Mouse (Mus musculus) retina, embryonic 14.5 days (tissue): ENCODE measurements around the gene Creb3l2.

Experiments
- DNase-seq: peaks from one replicate; pipeline ENCODE4 v3.0.0-alpha.2; 2015; ENCODE audit warnings: low spot score

Creb3l2 gene

DNA sequence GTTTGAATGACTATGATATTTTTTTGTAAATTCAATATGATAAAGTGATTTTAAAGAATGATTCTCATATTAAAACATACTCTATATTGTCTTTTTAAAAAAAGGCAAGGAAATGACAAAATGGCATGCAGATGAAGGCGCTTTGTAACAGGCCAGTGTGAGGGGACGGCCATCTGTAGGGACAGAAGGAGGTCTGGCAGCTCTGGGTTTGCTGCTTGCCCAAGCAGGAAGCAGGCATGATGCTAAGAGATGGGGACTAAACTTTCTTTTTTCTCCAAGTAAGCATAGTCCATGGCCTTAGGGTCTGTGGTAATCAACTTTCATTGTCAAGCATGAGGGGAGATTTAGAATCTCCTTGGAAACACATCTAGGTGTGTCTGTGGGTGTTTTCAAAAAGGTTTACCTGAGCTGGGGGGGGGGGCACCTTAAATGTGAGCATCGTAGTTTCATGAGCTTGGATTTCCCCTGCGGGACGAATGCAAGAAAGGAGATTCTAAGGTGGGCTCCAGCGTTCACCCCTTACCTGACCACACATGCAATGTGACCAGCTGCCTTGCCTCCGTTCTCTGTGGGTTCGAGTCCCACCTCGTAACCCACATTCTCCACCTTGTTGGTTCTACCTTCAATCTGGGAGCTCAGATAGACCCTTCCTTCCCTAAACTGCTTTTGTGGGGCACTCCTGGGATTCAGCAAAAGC lies 115.9 kb downstream of the Creb3l2 start:
- DNase-seq, result no peak

- DNase-seq, result no peak
Measured at GRCm38 (mm10) chr6:37325076-37325475, 116.9 kb downstream of the Creb3l2 start.

DNA sequence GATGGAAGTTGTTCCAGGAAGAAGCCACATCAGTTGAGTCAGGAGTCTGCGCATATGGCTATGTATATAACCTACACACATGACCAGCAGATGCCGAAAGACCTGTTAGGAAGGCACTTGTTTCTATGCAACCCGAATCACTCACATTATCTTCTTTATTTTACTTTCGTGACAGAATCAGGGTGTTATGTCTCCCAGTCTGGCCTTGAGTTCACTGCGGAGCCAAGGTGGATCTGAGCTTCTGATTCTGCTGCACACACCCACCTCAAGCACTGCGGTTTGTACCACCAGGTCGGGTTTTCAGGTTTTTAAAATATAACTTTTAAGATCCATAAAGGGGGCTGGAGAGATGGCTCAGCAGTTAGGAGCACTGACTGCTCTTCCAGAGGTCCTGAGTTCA lies 119.3 kb downstream of the Creb3l2 start:
- no peak for DNase-seq

GRCm38 (mm10) chr6:37322088-37322487 lies 119.9 kb downstream of the Creb3l2 start:
- DNase-seq, result no peak

- DNase-seq, result no peak
Measured at GRCm38 (mm10) chr6:37317904-37318303, 124.0 kb downstream of the Creb3l2 start.

- DNase-seq, result no peak
Measured at GRCm38 (mm10) chr6:37315440-37315839, 126.5 kb downstream of the Creb3l2 start.

DNA sequence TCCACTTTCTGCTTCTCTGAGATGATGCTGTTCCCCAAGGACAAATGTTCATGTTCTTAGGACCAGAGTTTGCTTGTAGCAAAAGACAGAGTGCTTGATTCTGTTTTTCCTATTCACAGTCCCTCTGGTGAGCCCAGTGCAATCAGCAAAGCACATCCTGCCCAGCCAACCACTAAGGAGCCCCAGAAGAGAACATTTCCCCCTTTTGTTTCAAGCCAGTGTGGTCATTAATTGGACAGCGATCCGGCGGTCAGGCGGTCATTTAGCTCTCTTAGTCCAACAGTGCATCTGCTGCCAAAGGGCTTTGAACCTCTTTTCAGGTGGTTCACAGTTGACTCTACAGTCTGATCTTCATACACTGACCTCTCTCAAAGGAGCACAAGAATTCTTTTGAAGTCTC lies 131.3 kb downstream of the Creb3l2 start:
- DNase-seq, result no peak

- DNase-seq, result no peak
Measured at GRCm38 (mm10) chr6:37306616-37307015, 135.3 kb downstream of the Creb3l2 start.

DNA sequence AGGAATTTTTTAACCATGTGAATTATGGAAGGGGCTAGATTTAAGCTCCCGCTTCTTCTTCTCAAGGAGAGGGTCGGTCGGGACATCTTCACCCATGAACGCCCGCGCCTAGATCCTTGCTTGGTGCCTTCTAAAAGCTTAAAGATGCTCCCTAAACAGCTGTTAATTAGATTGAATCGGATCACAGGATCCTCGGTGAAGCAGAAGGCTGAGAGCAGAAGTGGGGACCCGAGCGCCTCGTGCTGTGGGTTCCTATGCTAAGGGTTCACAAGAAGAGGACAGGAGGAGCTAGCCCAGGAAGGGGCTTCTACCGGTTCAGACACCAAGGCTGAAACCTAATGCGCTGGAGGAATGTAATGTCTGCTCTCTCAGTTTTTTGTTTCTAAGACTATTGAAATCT lies 141.5 kb downstream of the Creb3l2 start:
- DNase-seq, result no peak

GRCm38 (mm10) chr6:37299562-37300390 lies 142.2 kb downstream of the Creb3l2 start, which contains the start of gene Dgki:
TSS of gene Dgki (minus strand) at chr6:37300184.
- peak; percentile 77 for DNase-seq

DNA sequence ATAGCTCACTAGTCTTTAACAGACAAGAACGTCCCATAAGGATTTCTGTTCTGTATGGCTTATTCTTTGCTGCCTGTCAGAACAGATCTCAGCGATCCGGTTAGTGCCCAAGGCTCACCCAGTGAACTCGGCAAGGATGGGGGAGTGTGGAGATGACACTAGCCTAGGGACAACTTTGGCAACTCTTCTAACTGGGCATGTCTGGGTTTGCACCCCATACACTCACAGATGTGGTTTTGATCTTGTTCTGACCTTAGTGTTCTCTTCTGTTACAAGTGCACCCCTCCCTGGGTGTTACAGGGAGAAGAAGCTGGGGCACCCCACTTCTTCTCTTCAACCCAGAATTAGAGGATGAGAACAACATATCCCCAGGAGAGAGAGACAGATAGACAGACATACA lies 143.0 kb downstream of the Creb3l2 start:
- peak; percentile 10 for DNase-seq

DNA sequence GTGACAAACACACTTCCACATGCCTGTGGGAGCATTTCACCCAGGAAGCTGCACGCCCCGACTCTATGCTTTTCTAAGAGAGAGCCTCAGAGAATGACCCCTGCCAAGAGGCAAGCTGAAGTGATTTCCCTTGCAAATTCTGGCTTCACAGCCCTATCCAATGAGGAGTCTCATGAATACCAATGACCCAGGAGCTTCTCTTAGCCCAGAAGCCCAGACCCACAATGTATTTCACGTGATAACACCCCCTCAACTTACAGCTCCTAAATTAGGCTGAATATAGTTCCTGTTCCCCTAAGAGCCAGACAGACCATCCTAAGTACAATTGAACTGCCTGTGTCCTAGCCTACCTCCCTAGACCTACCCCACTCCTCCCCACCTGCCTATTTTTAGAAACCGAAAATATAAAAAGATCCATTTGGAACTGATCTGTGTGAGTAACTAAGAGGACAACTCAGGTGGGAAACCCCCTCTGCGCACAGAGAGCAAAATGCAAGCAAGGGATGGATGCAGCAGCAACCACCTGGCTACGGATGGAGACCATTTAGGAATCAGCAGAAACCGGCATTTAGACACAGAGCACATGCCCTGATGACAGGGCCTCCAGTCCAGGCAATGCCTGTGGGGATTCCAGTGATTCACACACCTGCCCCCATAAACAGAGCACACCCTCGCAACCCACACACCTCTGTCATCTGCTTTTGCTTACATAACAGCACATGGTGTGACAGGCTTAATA lies 144.0 kb downstream of the Creb3l2 start:
- no peak for DNase-seq

DNA sequence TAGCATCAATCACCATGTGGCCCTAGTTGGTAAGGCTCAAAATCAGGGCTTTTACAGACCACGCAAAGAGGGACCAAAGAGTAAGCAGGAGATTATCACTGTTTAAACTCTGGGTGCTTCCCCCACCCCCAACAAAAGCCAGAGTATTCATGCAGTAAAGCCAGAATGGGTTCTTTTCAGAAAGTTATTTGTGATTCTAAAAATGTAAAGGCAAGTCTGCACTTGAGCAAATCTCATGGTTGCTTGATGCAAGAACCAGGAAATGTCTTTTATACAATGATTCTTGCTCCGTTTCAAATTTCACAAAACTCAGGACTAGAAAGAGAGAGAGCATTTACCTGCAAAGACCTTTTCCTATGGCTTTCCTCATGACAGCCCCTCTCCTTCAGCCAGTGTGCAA lies 149.9 kb downstream of the Creb3l2 start:
- DNase-seq, result no peak

GRCm38 (mm10) chr6:37291171-37291570 lies 150.8 kb downstream of the Creb3l2 start:
- DNase-seq, result no peak

GRCm38 (mm10) chr6:37290691-37291090 lies 151.3 kb downstream of the Creb3l2 start:
- DNase-seq, result no peak

- DNase-seq, result no peak
Measured at GRCm38 (mm10) chr6:37286134-37286533, 155.8 kb downstream of the Creb3l2 start.

- DNase-seq, result no peak
Measured at GRCm38 (mm10) chr6:37284879-37285278, 157.1 kb downstream of the Creb3l2 start.

DNA sequence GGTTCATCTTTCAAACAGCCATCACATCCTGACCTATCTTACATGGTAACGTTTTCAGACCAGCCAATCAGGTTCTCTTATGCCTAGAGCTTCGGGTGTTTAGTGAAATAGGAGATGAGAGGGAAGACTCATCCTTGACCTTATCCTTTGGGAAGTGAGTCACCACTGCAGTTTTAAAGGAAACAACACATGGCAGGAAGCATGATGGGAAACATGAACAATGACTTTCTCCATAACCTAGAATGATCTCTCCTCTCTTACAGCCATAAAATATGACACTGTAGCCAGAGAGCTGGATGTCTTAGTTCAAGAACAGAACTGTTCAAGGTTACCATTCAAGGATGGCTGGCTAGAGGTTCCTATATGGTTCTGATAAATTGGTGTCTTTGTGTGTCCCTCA lies 158.6 kb downstream of the Creb3l2 start:
- no peak for DNase-seq

GRCm38 (mm10) chr6:37282659-37283058 lies 159.3 kb downstream of the Creb3l2 start:
- DNase-seq, result no peak
